8 mouse cellular contexts compared by ENCODE assay signal in the genomic region with DNA sequence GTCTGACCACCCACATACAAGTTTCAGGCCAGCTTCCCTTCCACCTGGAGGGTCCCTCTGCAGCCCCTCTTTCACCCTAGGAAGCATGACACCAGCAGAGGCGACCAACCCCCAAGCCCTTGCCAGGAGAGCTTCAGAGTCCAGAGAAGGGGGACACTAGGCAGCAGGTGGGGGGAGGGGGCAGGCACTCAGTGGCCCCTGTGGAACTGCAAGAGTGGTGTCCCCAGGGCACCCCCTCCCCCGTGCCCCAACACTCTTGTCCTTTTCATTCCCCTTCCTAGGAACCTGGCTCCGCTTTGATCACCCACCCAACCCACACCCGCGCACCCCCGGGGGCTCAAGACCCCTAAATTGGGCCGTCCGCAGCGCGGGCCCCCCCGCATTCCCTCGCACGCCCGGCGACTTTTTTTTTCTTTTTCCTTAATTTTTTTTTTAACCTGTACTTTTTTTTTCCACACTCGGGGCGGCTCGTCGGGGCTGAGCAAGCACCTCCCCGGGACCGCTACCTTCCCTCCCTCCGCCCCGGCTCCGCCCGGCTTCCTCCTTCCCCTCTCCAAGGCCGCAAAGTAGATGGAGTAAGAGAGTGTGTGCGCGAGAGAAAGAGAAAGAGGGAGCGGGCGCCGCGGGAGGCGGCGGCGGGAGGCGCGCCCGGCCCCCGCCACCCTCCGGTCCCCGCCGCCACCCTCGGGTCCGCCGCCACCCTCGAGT. TPM values are rescaled to one million over a fixed set of nuclear protein-coding genes. Genes with fewer than 3 reads are reported as not detected.
DNase-seq lines count a peak whose midpoint lies in the region; ATAC-seq and TF ChIP-seq lines count a peak whose summit lies in the region.

No protein-coding gene starts in this region.

- H3K36me3 ChIP-seq in heart, embryonic 15.5 days, result peaks cover 4% of the 10 kb centered on the region; the same call in 1 of the 2 replicates
- H3K36me3 ChIP-seq in megakaryocyte, embryonic 14.5 days (replicated peaks; ENCODE audit: low read length), result peaks cover 2% of the 10 kb centered on the region
- no peaks in the 10 kb centered on the region for H3K36me3 ChIP-seq in testis, adult 2 months (ENCODE audit: control insufficient read depth, insufficient read depth, low read length)

- H3K4me2 ChIP-seq in heart, embryonic 15.5 days, result peak overlapping the region; percentile 89

- no peak for TF ChIP-seq POLR2A in testis, adult 2 months (IDR thresholded peaks at IDR 0.05; ENCODE audit: control insufficient read depth, low read depth, low read length)

- WGBS in heart, embryonic 15.5 days, result 3% methylated on average over 24 of the region's 46 CpGs

- no peak for TF ChIP-seq CTCF in testis, adult 2 months (IDR thresholded peaks at IDR 0.05; ENCODE audit: control insufficient read depth, insufficient read depth, insufficient replicate concordance, low read depth, low read length)

- ATAC-seq in cerebellum, adult (ENCODE audit: insufficient number of reproducible peaks, low FRiP score, low TSS enrichment), result 0 out of 2 replicates have a peak, but pooled peaks have one; percentile 18
- ATAC-seq in common myeloid progenitor, adult 5-6 weeks (replicated peaks; ENCODE audit: low read depth, poor library complexity, severe bottlenecking), result peak; percentile 68
- ATAC-seq in heart, embryonic 15.5 days (replicated peaks; ENCODE audit: insufficient number of reproducible peaks, insufficient read depth, low FRiP score, low read depth), result peak; percentile 33; the same call in 1 of the 2 replicates

- H3K27me3 ChIP-seq in heart, embryonic 15.5 days, result peaks cover 10% of the 10 kb centered on the region; the same call in 1 of the 2 replicates
- H3K27me3 ChIP-seq in megakaryocyte, embryonic 14.5 days (replicated peaks), result peaks cover 49% of the 10 kb centered on the region
- no peaks in the 10 kb centered on the region for H3K27me3 ChIP-seq in testis, adult 2 months (ENCODE audit: control insufficient read depth, insufficient read depth, low read length)

- peak overlapping the region; percentile 91 for H3K4me3 ChIP-seq in heart, embryonic 15.5 days
- peak overlapping the region; percentile 94 for H3K4me3 ChIP-seq in megakaryocyte, embryonic 14.5 days (replicated peaks)
- H3K4me3 ChIP-seq in testis, adult 2 months (ENCODE audit: control insufficient read depth, low read depth, low read length), result peak overlapping the region; percentile 95

- H3K27ac ChIP-seq in heart, embryonic 15.5 days, result peak overlapping the region; percentile 85
- H3K27ac ChIP-seq in testis, adult 2 months (ENCODE audit: control insufficient read depth, insufficient read depth, low read depth, low read length), result no peak overlapping the region

- peak overlapping the region; percentile 83 for H3K9ac ChIP-seq in heart, embryonic 15.5 days

- H3K9me3 ChIP-seq in heart, embryonic 15.5 days (replicated peaks), result no peaks in the 10 kb centered on the region
- H3K9me3 ChIP-seq in megakaryocyte, embryonic 14.5 days, result peaks cover 12% of the 10 kb centered on the region

- peaks cover 10% of the 10 kb centered on the region for H3K4me1 ChIP-seq in heart, embryonic 15.5 days (replicated peaks)
- peaks cover 22% of the 10 kb centered on the region for H3K4me1 ChIP-seq in megakaryocyte, embryonic 14.5 days
- peaks cover 7% of the 10 kb centered on the region for H3K4me1 ChIP-seq in testis, adult 2 months (ENCODE audit: control insufficient read depth, insufficient read depth, low read length)

- no peak for DNase-seq in cerebellum, adult 9-10 months
- peak; percentile 44 for DNase-seq in ES-CJ7 (ENCODE audit: low read depth, low spot score)
- DNase-seq in kidney, postnatal 4 days, result peak; percentile 20 to 75

RNA-seq across cellular contexts. Expression of a gene that starts 0.7 kb away (rescaled TPM):
- total RNA-seq in common myeloid progenitor, adult 5-6 weeks (2017), result 1.7 and 6.9 TPM in 2 replicates
- 4.1 and 5.5 TPM in 2 replicates for polyA plus RNA-seq in heart, embryonic 15.5 days (2015; fragmentation: Nextera tagmentation; extraction: Ambion mirVana)
- 1.1 TPM in 1 of 2 replicates, not detected in the other for polyA plus RNA-seq in megakaryocyte, embryonic 14.5 days (2012; ENCODE audit: insufficient read depth, low replicate concordance)
- 11.3 and 11.9 TPM in 2 replicates for polyA plus RNA-seq in testis, adult 2 months (2012; rRNA removed)

Comparison
In these comparisons a context has a peak if more than half of its experiments do, and no peak if none do; other contexts are left out.
1. ATAC-seq: peak in every context shown above with its lines; median percentile 68 in common myeloid progenitor, adult 5-6 weeks; 33 in heart, embryonic 15.5 days; 18 in cerebellum, adult.